Mouse (Mus musculus) embryonic facial prominence, embryonic 12.5 days (tissue): ENCODE measurements around the gene BC034090. TPM values are rescaled to one million over a fixed set of nuclear protein-coding genes. Genes with fewer than 3 reads are reported as not detected.

Experiments used
- ATAC-seq: fragments of 200-750 bp; cut with Nextera tagmentation; 2 replicates; pipeline ENCODE4 v1.8.0; 2017; ENCODE audit not compliant: insufficient number of reproducible peaks, insufficient read depth, low FRiP score, low TSS enrichment
- H3K27ac ChIP-seq: fragments of 300-500 bp; sonication (generic); 2 replicates; pipeline ENCODE4 v1.5.1; 2016; ENCODE audit warnings: mild to moderate bottlenecking
- H3K27me3 ChIP-seq: fragments of 300-500 bp; sonication (generic); 2 replicates; pipeline ENCODE4 v1.6.1; 2016; ENCODE audit warnings: mild to moderate bottlenecking, moderate library complexity
- H3K36me3 ChIP-seq: fragments of 300-500 bp; sonication (generic); 2 replicates; pipeline ENCODE4 v1.6.1; 2016; ENCODE audit warnings: mild to moderate bottlenecking
- H3K4me1 ChIP-seq: fragments of 300-500 bp; sonication (generic); 2 replicates; pipeline ENCODE4 v1.6.1; 2016
- H3K4me2 ChIP-seq: fragments of 300-500 bp; sonication (generic); replicated peaks from 2 replicates; pipeline ENCODE4 v1.6.1; 2016; ENCODE audit warnings: mild to moderate bottlenecking, moderate library complexity
- H3K4me3 ChIP-seq: fragments of 300-500 bp; sonication (generic); 2 replicates; pipeline ENCODE4 v1.5.1; 2016; ENCODE audit warnings: mild to moderate bottlenecking
- H3K9ac ChIP-seq: fragments of 300-500 bp; sonication (generic); 2 replicates; pipeline ENCODE4 v1.6.1; 2016; ENCODE audit warnings: mild to moderate bottlenecking, moderate library complexity
- H3K9me3 ChIP-seq: fragments of 300-500 bp; sonication (generic); 2 replicates; pipeline ENCODE4 v1.6.1; 2016; ENCODE audit warnings: mild to moderate bottlenecking, moderate library complexity
- WGBS: fragments of 180-500 bp; shearing (Covaris S2); methylation state at CpG from one replicate; pipeline ENCODE4 v1.1.7; 2016; 5-methylcytosine and 5-hydroxymethylcytosine counted together
- polyA plus RNA-seq: library from polyadenylated mRNA; unstranded; fragments of >200 nt; fragmentation: Nextera tagmentation; extraction: Ambion mirVana; gene quantifications from 2 replicates; pipeline ENCODE4 v1.2.1, GENCODE M21; 2016

The BC034090 gene
- polyA plus RNA-seq, 1 experiment from 2014 or later: 6.9 TPM

DNA sequence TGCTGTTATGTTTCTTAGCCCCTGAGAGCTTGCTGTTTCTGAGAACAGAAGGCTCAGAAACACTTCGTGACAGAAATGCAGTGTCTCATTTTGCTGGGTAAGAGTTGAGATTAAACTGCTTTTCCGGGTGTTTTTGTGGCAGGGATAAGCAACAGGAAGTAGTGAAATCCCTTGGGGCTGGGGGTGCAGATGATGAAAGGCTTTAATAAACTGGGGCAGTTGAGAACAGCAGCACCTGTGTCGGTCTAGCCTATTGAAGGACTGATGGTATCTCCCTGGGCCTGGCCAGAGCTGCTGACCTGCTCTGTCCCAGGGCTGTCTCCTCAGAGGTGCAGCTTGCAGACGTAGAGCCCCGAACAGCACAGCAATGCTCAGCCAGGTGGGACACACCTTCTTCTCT lies 41.8 kb downstream of the BC034090 start:
- WGBS: 74% methylated on average over 5 of the region's 5 CpGs
- H3K27ac ChIP-seq: no peak overlapping the region
- ATAC-seq: no peak

DNA sequence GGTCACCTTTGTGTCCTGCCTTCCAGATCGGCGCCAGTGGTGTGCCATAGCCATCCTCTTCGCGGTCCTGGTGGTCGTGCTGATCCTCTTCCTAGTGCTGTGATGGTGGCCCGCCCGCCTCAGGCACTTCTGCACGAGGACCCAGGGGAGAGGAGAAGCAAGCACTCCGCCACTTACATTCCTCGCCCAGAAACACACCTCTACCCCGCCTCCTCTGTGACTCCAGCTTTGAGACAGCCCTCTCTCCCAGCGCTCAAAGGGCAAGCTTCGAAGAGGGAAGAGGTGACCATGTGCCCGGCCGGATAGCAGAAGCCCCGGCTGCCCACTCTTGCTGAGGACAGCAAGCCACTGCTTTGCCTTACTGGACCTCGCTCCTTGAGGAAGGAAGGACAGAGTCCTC lies 42.3 kb downstream of the BC034090 start:
- peaks cover 53% of the 10 kb centered on the region for H3K36me3 ChIP-seq
- 78% methylated on average over 17 of the region's 17 CpGs for WGBS
- no peak overlapping the region for H3K27ac ChIP-seq
- no peak overlapping the region for H3K4me2 ChIP-seq
- H3K4me1 ChIP-seq: peaks cover 24% of the 10 kb centered on the region
- H3K9ac ChIP-seq: no peak overlapping the region
- H3K27me3 ChIP-seq: no peaks in the 10 kb centered on the region
- ATAC-seq: no peak
- no peaks in the 10 kb centered on the region for H3K9me3 ChIP-seq
- H3K4me3 ChIP-seq: no peak overlapping the region

More for the DNA sequence above, 41.8 kb downstream of the BC034090 start:
- Histone ChIP-seq H3K9ac (no peak overlapping the region), H3K4me2 (no peak overlapping the region), H3K27me3 (no peaks in the 10 kb centered on the region), H3K36me3 (peaks cover 54% of the 10 kb centered on the region), H3K4me3 (no peak overlapping the region), H3K4me1 (peaks cover 24% of the 10 kb centered on the region), H3K9me3 (no peaks in the 10 kb centered on the region)

DNA sequence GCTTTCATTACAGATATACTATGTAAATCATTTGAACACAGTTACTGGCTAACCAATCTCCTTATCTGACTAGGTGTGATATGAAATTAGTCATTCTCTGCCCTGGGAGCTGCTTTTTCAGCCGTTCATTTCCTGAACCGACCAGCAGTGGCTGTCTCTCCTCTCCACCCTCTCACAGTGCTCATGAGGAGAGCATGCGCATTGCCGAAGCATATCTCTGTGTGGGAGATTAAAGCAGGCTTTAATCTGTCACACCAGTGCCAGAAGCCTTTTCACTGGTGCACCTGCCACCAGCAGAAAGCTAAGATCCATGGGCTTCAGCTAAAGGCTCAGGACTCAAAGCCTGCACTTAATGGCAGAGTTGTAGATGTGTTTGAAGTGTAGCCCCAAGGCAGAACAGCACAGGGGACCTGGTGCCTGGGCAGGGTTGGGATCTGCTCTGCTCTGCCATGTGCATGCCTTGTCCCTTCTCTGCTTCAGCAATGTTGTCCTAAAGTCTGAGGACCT lies 42.8 kb downstream of the BC034090 start:
- H3K9ac ChIP-seq: no peak overlapping the region
- H3K27me3 ChIP-seq: no peaks in the 10 kb centered on the region
- WGBS: 68% methylated on average over 4 of the region's 4 CpGs
- H3K9me3 ChIP-seq: no peaks in the 10 kb centered on the region
- peaks cover 51% of the 10 kb centered on the region for H3K36me3 ChIP-seq
- no peak overlapping the region for H3K27ac ChIP-seq
- no peak for ATAC-seq
- peaks cover 24% of the 10 kb centered on the region for H3K4me1 ChIP-seq
- H3K4me3 ChIP-seq: no peak overlapping the region
- no peak overlapping the region for H3K4me2 ChIP-seq

DNA sequence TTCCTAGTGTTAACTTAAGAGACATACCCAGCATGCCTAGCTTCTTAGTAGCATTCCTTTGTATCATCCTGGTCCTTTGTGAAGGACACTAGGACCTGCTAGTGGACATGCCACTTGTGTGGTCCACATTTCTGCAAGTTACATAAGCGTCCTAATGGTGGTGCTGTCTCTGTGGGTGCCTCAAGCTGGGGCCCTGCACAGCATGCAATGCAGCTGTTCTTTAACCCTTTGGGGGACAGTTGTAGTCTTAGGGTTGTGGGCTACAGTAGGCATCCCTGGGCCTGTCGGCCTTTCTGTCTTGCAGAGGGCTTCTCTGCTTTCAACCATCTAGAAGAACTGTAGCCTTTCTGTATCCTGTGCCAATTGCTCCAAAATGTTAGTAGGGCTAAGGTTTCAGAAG lies 43.3 kb downstream of the BC034090 start:
- H3K4me3 ChIP-seq: no peak overlapping the region
- H3K27ac ChIP-seq: no peak overlapping the region
- no peaks in the 10 kb centered on the region for H3K27me3 ChIP-seq
- peaks cover 21% of the 10 kb centered on the region for H3K4me1 ChIP-seq
- H3K36me3 ChIP-seq: peaks cover 46% of the 10 kb centered on the region
- ATAC-seq: 0 out of 2 replicates have a peak, but pooled peaks have one; percentile 60
- H3K4me2 ChIP-seq: no peak overlapping the region
- no peak overlapping the region for H3K9ac ChIP-seq
- H3K9me3 ChIP-seq: no peaks in the 10 kb centered on the region
- WGBS: 65% methylated on average over 2 of the region's 2 CpGs

DNA sequence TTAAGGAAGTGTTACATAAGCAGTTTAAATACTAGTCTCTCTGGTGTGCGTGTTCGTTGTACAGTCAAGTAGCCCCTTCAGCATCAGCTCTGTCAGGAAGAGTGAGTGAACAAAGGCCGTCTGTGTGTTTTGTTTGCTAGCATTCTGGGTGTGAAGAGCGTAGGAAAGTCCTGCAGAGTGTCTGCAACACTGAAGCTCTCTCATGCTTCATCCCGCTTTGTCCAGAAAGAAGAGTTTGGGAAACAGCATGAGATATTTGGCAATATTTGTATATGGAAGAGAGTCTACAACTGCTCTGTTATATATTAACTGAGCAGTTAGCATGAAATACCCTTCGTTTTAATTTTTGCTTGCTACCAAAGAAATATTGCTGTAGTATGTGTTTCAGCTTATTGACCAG lies 44.7 kb downstream of the BC034090 start:
- H3K4me1 ChIP-seq: 0 out of 2 replicates have a peak, but pooled peaks cover 9% of the 10 kb centered on the region

GRCm38 (mm10) chr1:155196691-155197090 lies 47.6 kb downstream of the BC034090 start:
- Histone ChIP-seq H3K4me3 (no peak overlapping the region), H3K36me3 (peaks cover 64% of the 10 kb centered on the region), H3K4me1 (no peaks in the 10 kb centered on the region), H3K4me2 (no peak overlapping the region), H3K9me3 (no peaks in the 10 kb centered on the region), H3K27ac (no peak overlapping the region), H3K9ac (no peak overlapping the region), H3K27me3 (no peaks in the 10 kb centered on the region)
- 88% methylated on average over 4 of the region's 4 CpGs for WGBS
- no peak for ATAC-seq

More for the DNA sequence above, 44.7 kb downstream of the BC034090 start:
- Histone ChIP-seq H3K27me3 (no peaks in the 10 kb centered on the region), H3K4me3 (no peak overlapping the region), H3K4me2 (no peak overlapping the region), H3K9me3 (no peaks in the 10 kb centered on the region), H3K36me3 (peaks cover 57% of the 10 kb centered on the region), H3K9ac (no peak overlapping the region), H3K27ac (no peak overlapping the region)
- WGBS: 64% methylated on average over 6 of the region's 6 CpGs
- ATAC-seq: no peak

GRCm38 (mm10) chr1:155192805-155193368 lies 51.4 kb downstream of the BC034090 start:
- H3K36me3 ChIP-seq: peaks cover 74% of the 10 kb centered on the region
- no peaks in the 10 kb centered on the region for H3K9me3 ChIP-seq
- no peak overlapping the region for H3K9ac ChIP-seq
- no peak overlapping the region for H3K4me2 ChIP-seq
- H3K27ac ChIP-seq: no peak overlapping the region
- no peak for ATAC-seq
- H3K4me1 ChIP-seq: no peaks in the 10 kb centered on the region
- no peak overlapping the region for H3K4me3 ChIP-seq
- WGBS: 78% methylated on average over 15 of the region's 15 CpGs
- H3K27me3 ChIP-seq: no peaks in the 10 kb centered on the region

- H3K27me3 ChIP-seq: no peaks in the 10 kb centered on the region
- H3K9me3 ChIP-seq: no peaks in the 10 kb centered on the region
- no peak overlapping the region for H3K9ac ChIP-seq
- H3K4me1 ChIP-seq: no peaks in the 10 kb centered on the region
- no peak overlapping the region for H3K27ac ChIP-seq
- no peak for ATAC-seq
- H3K4me3 ChIP-seq: no peak overlapping the region
- no peak overlapping the region for H3K4me2 ChIP-seq
- WGBS: 89% methylated on average over 2 of the region's 2 CpGs
- H3K36me3 ChIP-seq: peaks cover 72% of the 10 kb centered on the region
Measured at GRCm38 (mm10) chr1:155191671-155192070, 52.6 kb downstream of the BC034090 start.

GRCm38 (mm10) chr1:155191219-155191618 lies 53.0 kb downstream of the BC034090 start:
- Histone ChIP-seq H3K9me3 (no peaks in the 10 kb centered on the region), H3K27me3 (no peaks in the 10 kb centered on the region), H3K4me3 (no peak overlapping the region), H3K27ac (no peak overlapping the region), H3K9ac (no peak overlapping the region), H3K4me1 (no peaks in the 10 kb centered on the region), H3K36me3 (peaks cover 75% of the 10 kb centered on the region), H3K4me2 (no peak overlapping the region)
- 90% methylated on average over 8 of the region's 8 CpGs for WGBS
- no peak for ATAC-seq

DNA sequence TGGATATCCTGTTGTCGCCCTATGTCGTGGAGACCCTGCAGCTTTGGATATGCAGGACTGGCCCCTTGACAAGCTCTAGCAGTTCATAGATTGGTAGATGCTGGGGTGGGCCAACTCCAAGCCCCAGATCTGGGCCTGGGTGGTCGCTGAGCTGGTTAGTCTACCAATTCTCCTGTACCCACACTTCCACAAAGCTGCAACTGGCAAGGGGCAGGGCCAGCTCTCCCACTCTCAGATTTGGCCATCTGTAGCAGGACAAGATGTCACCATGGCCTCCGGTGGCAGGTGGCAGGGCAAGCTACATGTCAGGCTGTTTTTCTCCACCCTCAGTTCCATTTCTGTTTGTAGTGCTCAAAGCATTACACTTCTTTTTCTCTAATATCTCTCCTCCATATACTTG lies 55.6 kb downstream of the BC034090 start:
- no peaks in the 10 kb centered on the region for H3K27me3 ChIP-seq
- H3K4me2 ChIP-seq: no peak overlapping the region
- H3K4me3 ChIP-seq: no peak overlapping the region
- ATAC-seq: no peak
- no peak overlapping the region for H3K9ac ChIP-seq
- H3K4me1 ChIP-seq: no peaks in the 10 kb centered on the region
- H3K9me3 ChIP-seq: no peaks in the 10 kb centered on the region
- 91% methylated on average over 4 of the region's 4 CpGs for WGBS
- no peak overlapping the region for H3K27ac ChIP-seq
- H3K36me3 ChIP-seq: peaks cover 58% of the 10 kb centered on the region

DNA sequence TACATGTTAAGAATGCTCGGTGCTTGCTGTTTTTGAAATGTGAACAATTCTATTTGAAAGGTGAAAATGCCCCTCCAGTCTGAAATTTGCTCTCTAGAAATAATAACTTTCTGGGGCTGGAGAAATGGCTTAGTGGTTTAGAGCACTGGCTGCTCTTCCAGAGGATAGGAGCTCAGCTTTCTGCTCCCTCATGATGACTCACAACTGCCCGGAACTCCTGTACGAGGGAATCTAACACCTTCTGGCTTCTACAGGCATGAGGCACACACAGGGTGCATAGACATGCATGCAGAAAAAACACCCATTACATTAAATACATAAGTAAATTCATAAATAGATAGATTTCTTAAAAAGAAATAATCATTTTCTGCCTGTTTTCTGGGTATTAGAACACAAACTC lies 60.1 kb downstream of the BC034090 start:
- no peaks in the 10 kb centered on the region for H3K4me1 ChIP-seq
- no peak overlapping the region for H3K9ac ChIP-seq
- H3K27ac ChIP-seq: no peak overlapping the region
- H3K4me3 ChIP-seq: no peak overlapping the region
- no peaks in the 10 kb centered on the region for H3K27me3 ChIP-seq
- no peaks in the 10 kb centered on the region for H3K9me3 ChIP-seq
- H3K36me3 ChIP-seq: peaks cover 45% of the 10 kb centered on the region
- no peak overlapping the region for H3K4me2 ChIP-seq
- no peak for ATAC-seq
- WGBS: 86% methylated on average over 3 of the region's 3 CpGs

- H3K4me2 ChIP-seq: no peak overlapping the region
- H3K36me3 ChIP-seq: peaks cover 56% of the 10 kb centered on the region
- WGBS: 83% methylated on average over 2 of the region's 2 CpGs
- H3K27ac ChIP-seq: no peak overlapping the region
- H3K9me3 ChIP-seq: no peaks in the 10 kb centered on the region
- no peaks in the 10 kb centered on the region for H3K4me1 ChIP-seq
- H3K27me3 ChIP-seq: no peaks in the 10 kb centered on the region
- no peak overlapping the region for H3K9ac ChIP-seq
- no peak for ATAC-seq
- no peak overlapping the region for H3K4me3 ChIP-seq
Measured at GRCm38 (mm10) chr1:155178192-155178924, 65.9 kb downstream of the BC034090 start.
